In genomic region chr11:109611303-109612149, GRCm38 (mm10) we compare ENCODE assay signal across 8 mouse cellular contexts. TPM values are rescaled to one million over a fixed set of nuclear protein-coding genes. Genes with fewer than 3 reads are reported as not detected.
DNase-seq lines count a peak whose midpoint lies in the region; ATAC-seq and TF ChIP-seq lines count a peak whose summit lies in the region.

Gene Wipi1, minus strand, starts transcription at chr11:109611967.

- peak within 1 kb of the TSS; percentile 86 for H3K9ac ChIP-seq in hindbrain, postnatal 0 days (replicated peaks; ENCODE audit: low read length)

- H3K4me2 ChIP-seq in hindbrain, postnatal 0 days (ENCODE audit: low read depth, low read length): peak within 1 kb of the TSS; percentile 83

- DNase-seq in ZHBTc4 (ENCODE audit: low read depth, low spot score): peak; percentile 99
- peak; percentile 99 for DNase-seq in gastrocnemius, adult 2 months
- peak; percentile 98 for DNase-seq in hindbrain, postnatal 0 days (ENCODE audit: low spot score)
- DNase-seq in left cerebral cortex, adult 2 months (ENCODE audit: extremely low spot score in 1 of 2, low spot score in 2 of 2): peak; percentile 96 to 97
- DNase-seq in right cerebral cortex, adult 2 months (ENCODE audit: low spot score in 2 of 2): peak; percentile 97 to 98
- DNase-seq in urinary bladder, postnatal 14 days (ENCODE audit: low spot score): peak; percentile 100

- TF ChIP-seq CTCF in gastrocnemius, adult 2 months (IDR thresholded peaks at IDR 0.05): no peak
- no peak for TF ChIP-seq CTCF in hindbrain, postnatal 0 days (IDR thresholded peaks at IDR 0.05; ENCODE audit: low read depth)
- no peak for TF ChIP-seq CTCF in left cerebral cortex, adult 2 months (IDR thresholded peaks at IDR 0.05)

- H3K4me3 ChIP-seq in gastrocnemius, adult 2 months: peak within 1 kb of the TSS; percentile 93
- H3K4me3 ChIP-seq in hindbrain, postnatal 0 days (ENCODE audit: low read length): peak within 1 kb of the TSS; percentile 79
- peak within 1 kb of the TSS; percentile 98 for H3K4me3 ChIP-seq in left cerebral cortex, adult 2 months

- H3K9me3 ChIP-seq in hindbrain, postnatal 0 days (ENCODE audit: low read length): no peaks in the 10 kb centered on the region

- H3K36me3 ChIP-seq in hindbrain, postnatal 0 days (ENCODE audit: insufficient read depth, low read length): no peaks in the 10 kb centered on the region

- H3K4me1 ChIP-seq in hindbrain, postnatal 0 days (ENCODE audit: insufficient read depth, low read length): no peaks in the 10 kb centered on the region; the same call in 1 of the 2 replicates

- peak; percentile 83 for ATAC-seq in common myeloid progenitor, adult 5-6 weeks (replicated peaks; ENCODE audit: low read depth, poor library complexity, severe bottlenecking)
- peak; percentile 98 for ATAC-seq in hindbrain, postnatal 0 days
- peak; percentile 73 for ATAC-seq in megakaryocyte, adult 5-6 weeks (ENCODE audit: poor library complexity, severe bottlenecking)

- WGBS in hindbrain, postnatal 0 days: under 1% methylated on average over 56 of the region's 58 CpGs

- intact Hi-C loops in gastrocnemius, adult 2 months (cut with DNase I): loop anchor here (10.0 kb wide), 1 partner anchor 277 kb away; no protein-coding TSS in a partner anchor
- intact Hi-C loops in left cerebral cortex, adult 2 months (cut with DNase I): loop anchor here (1.0 kb wide), 1 partner anchor 39 kb away; no protein-coding TSS in a partner anchor

- H3K27ac ChIP-seq in gastrocnemius, adult 2 months: peak within 1 kb of the TSS; percentile 94
- peak within 1 kb of the TSS; percentile 87 for H3K27ac ChIP-seq in hindbrain, postnatal 0 days
- peak within 1 kb of the TSS; percentile 88 for H3K27ac ChIP-seq in left cerebral cortex, adult 2 months

- no peaks in the 10 kb centered on the region for H3K27me3 ChIP-seq in hindbrain, postnatal 0 days (ENCODE audit: insufficient read depth, low read length)

RNA-seq across cellular contexts. Expression of gene Wipi1, which starts in this region (rescaled TPM):
- 1.9 and 5.7 TPM in 2 replicates for total RNA-seq in common myeloid progenitor, adult 5-6 weeks (2017)
- total RNA-seq in gastrocnemius, adult 2 months (2021): 10 to 100 TPM; 53.0 to 60.8 TPM
- 14.6 and 23.3 TPM in 2 replicates for total RNA-seq in hindbrain, postnatal 0 days (2014; rRNA removed)
- polyA plus RNA-seq in hindbrain, postnatal 0 days (2015; fragmentation: Nextera tagmentation; extraction: Ambion mirVana): 21.0 and 23.5 TPM in 2 replicates
- total RNA-seq in left cerebral cortex, adult 2 months (2021): 10 to 100 TPM; 18.6 to 19.2 TPM
- 13.8 and 14.2 TPM in 2 replicates for total RNA-seq in megakaryocyte, adult 5-6 weeks (2015)
- 7.6 and 10.0 TPM in 2 replicates for total RNA-seq in megakaryocyte, adult 5-6 weeks (2017)

Comparison
In these comparisons a context has a peak if more than half of its experiments do, and no peak if none do; other contexts are left out.
1. Peak in every context shown above with its lines: DNase-seq, ATAC-seq, H3K4me3 ChIP-seq and H3K27ac ChIP-seq.